Mouse (Mus musculus) MEL (cell line): ENCODE results near the gene Gm20388. TPM values are rescaled to one million over a fixed set of nuclear protein-coding genes. Genes with fewer than 3 reads are reported as not detected.

ENCODE experiments used
- DNase-seq: peaks from one replicate; pipeline ENCODE4 v3.0.0; 2011; ENCODE audit warnings: low read depth, low spot score
- H3K27ac ChIP-seq: 2 replicates; pipeline ENCODE4 v1.5.1; 2012; ENCODE audit warnings: low read depth, mild to moderate bottlenecking, control low read depth, low read length, moderate library complexity; ENCODE audit not compliant: control insufficient read depth
- H3K27me3 ChIP-seq, 2 experiments: fragments of 150-350 bp in 1 of 2; sonication (generic) in 1 of 2; 2 replicates each; pipeline ENCODE4 v1.6.1; 2012; ENCODE audit warnings: low read length in 2 of 2, mild to moderate bottlenecking in 2 of 2, improper control_type of control experiment in 1 of 2, moderate library complexity in 1 of 2; ENCODE audit not compliant: insufficient read depth in 2 of 2, control insufficient read depth in 1 of 2
- H3K36me3 ChIP-seq, 2 experiments: 2 replicates each; pipeline ENCODE4 v1.6.1; 2012 to 2014; ENCODE audit warnings: low read length in 2 of 2, improper control_type of control experiment in 1 of 2, inconsistent platforms in 1 of 2, mild to moderate bottlenecking in 1 of 2; ENCODE audit not compliant: insufficient read depth in 2 of 2, control insufficient read depth in 1 of 2
- H3K4me1 ChIP-seq, 2 experiments: fragments of 150-350 bp in 1 of 2; sonication (generic) in 1 of 2; 2 replicates each; pipeline ENCODE4 v1.6.1; 2012; ENCODE audit warnings: low read length in 2 of 2, improper control_type of control experiment in 1 of 2, mild to moderate bottlenecking in 1 of 2; ENCODE audit not compliant: insufficient read depth in 2 of 2, control insufficient read depth in 1 of 2
- H3K4me3 ChIP-seq, 2 experiments: fragments of 150-350 bp in 1 of 2; sonication (generic) in 1 of 2; 2 replicates each; pipeline ENCODE4 v1.5.1; 2012; ENCODE audit warnings: low read depth in 2 of 2, low read length in 2 of 2, mild to moderate bottlenecking in 2 of 2, moderate library complexity in 2 of 2, control low read depth in 1 of 2, improper control_type of control experiment in 1 of 2; ENCODE audit not compliant: control insufficient read depth in 1 of 2, insufficient read depth in 1 of 2
- H3K79me2 ChIP-seq: 2 replicates; pipeline ENCODE4 v1.6.1; 2012; ENCODE audit warnings: mild to moderate bottlenecking, low read length, moderate library complexity; ENCODE audit not compliant: control insufficient read depth, poor library complexity, insufficient read depth
- H3K9ac ChIP-seq: 2 replicates; pipeline ENCODE4 v1.6.1; 2012; ENCODE audit warnings: low read depth, mild to moderate bottlenecking, control low read depth, low read length, moderate library complexity; ENCODE audit not compliant: control insufficient read depth, poor library complexity, severe bottlenecking
- H3K9me3 ChIP-seq: fragments of 150-350 bp; sonication (generic); replicated peaks from 2 replicates; pipeline ENCODE4 v1.6.1; 2012; ENCODE audit warnings: mild to moderate bottlenecking, low read length, improper control_type of control experiment, moderate library complexity; ENCODE audit not compliant: insufficient read depth
- CHD1 ChIP-seq: IDR thresholded peaks from 2 replicates; pipeline ENCODE4 v1.6.1; 2012; ENCODE audit warnings: low read depth, mild to moderate bottlenecking, inconsistent platforms, low read length, improper control_type of control experiment
- CHD2 ChIP-seq: IDR thresholded peaks from 2 replicates; pipeline ENCODE4 v1.6.1; 2011; ENCODE audit warnings: low read length, improper control_type of control experiment
- CTCF ChIP-seq, 3 experiments: IDR thresholded peaks in 2 of 3; conservative IDR thresholded peaks in 1 of 3; 2 replicates each; pipeline ENCODE4 v1.5.1; 2011 to 2012; ENCODE audit warnings: low read length in 3 of 3, low read depth in 2 of 3, mild to moderate bottlenecking in 2 of 3, improper control_type of control experiment in 1 of 3, inconsistent platforms in 1 of 3, mixed read lengths in 1 of 3, moderate library complexity in 1 of 3; ENCODE audit not compliant: control insufficient read depth in 1 of 3, insufficient read depth in 1 of 3, poor library complexity in 1 of 3, severe bottlenecking in 1 of 3
- ELF1 ChIP-seq: IDR thresholded peaks from 2 replicates; pipeline ENCODE4 v1.6.1; 2014; ENCODE audit warnings: low read depth, mild to moderate bottlenecking, inconsistent platforms, low read length, improper control_type of control experiment, moderate library complexity
- EP300 ChIP-seq, 2 experiments: IDR thresholded peaks; 2 replicates each; pipeline ENCODE4 v1.6.1; 2011; ENCODE audit warnings: improper control_type of control experiment in 2 of 2, low read length in 2 of 2, low read depth in 1 of 2, mild to moderate bottlenecking in 1 of 2
- ETS1 ChIP-seq: IDR thresholded peaks from 2 replicates; pipeline ENCODE4 v1.6.1; 2012; ENCODE audit warnings: low read depth, mild to moderate bottlenecking, inconsistent platforms, low read length, improper control_type of control experiment, moderate library complexity
- GABPA ChIP-seq: IDR thresholded peaks from 2 replicates; pipeline ENCODE4 v1.6.1; 2012; ENCODE audit warnings: low read depth, mild to moderate bottlenecking, inconsistent platforms, low read length, improper control_type of control experiment, moderate library complexity
- GATA1 ChIP-seq: IDR thresholded peaks from 2 replicates; pipeline ENCODE4 v1.6.1; 2011; ENCODE audit warnings: low read depth, low read length, improper control_type of control experiment
- HCFC1 ChIP-seq: IDR thresholded peaks from 2 replicates; pipeline ENCODE4 v1.6.1; 2012; ENCODE audit warnings: low read depth, mild to moderate bottlenecking, inconsistent platforms, low read length, improper control_type of control experiment, moderate library complexity
- JUND ChIP-seq: IDR thresholded peaks from 2 replicates; pipeline ENCODE4 v1.6.1; 2011; ENCODE audit warnings: low read depth, mild to moderate bottlenecking, improper control_type of control experiment, low read length
- KAT2A ChIP-seq: conservative IDR thresholded peaks from 2 replicates; pipeline ENCODE4 v1.6.1; 2012; ENCODE audit warnings: low read depth, low read length, improper control_type of control experiment, inconsistent platforms
- MAFK ChIP-seq: IDR thresholded peaks from 2 replicates; pipeline ENCODE4 v1.6.1; 2011; ENCODE audit warnings: low read depth, mild to moderate bottlenecking, low read length, improper control_type of control experiment, borderline replicate concordance
- MAZ ChIP-seq: IDR thresholded peaks from 2 replicates; pipeline ENCODE4 v1.6.1; 2012; ENCODE audit warnings: low read depth, mild to moderate bottlenecking, inconsistent platforms, low read length, improper control_type of control experiment
- MEF2A ChIP-seq: IDR thresholded peaks from 2 replicates; pipeline ENCODE4 v1.6.1; 2014; ENCODE audit warnings: low read depth, mild to moderate bottlenecking, inconsistent platforms, low read length, improper control_type of control experiment; ENCODE audit not compliant: poor library complexity, insufficient replicate concordance, severe bottlenecking; ENCODE audit errors: extremely low read depth
- MXI1 ChIP-seq: IDR thresholded peaks from 2 replicates; pipeline ENCODE4 v1.6.1; 2011; ENCODE audit warnings: mild to moderate bottlenecking, low read depth, low read length, improper control_type of control experiment
- MYB ChIP-seq: IDR thresholded peaks from 2 replicates; pipeline ENCODE4 v1.6.1; 2011; ENCODE audit warnings: mild to moderate bottlenecking, low read depth, low read length, improper control_type of control experiment
- MYC ChIP-seq: IDR thresholded peaks from 2 replicates; pipeline ENCODE4 v1.6.1; 2011; ENCODE audit warnings: low read depth, mild to moderate bottlenecking, low read length, improper control_type of control experiment, moderate library complexity
- NRF1 ChIP-seq: IDR thresholded peaks from 2 replicates; pipeline ENCODE4 v1.6.1; 2014; ENCODE audit warnings: low read depth, mild to moderate bottlenecking, inconsistent platforms, low read length, improper control_type of control experiment, moderate library complexity; ENCODE audit not compliant: poor library complexity, insufficient read depth, severe bottlenecking
- POLR2A ChIP-seq, 2 experiments: IDR thresholded peaks; 2 replicates each; pipeline ENCODE4 v1.6.1; 2011 to 2012; ENCODE audit warnings: low read length in 2 of 2, mild to moderate bottlenecking in 2 of 2, control low read depth in 1 of 2, improper control_type of control experiment in 1 of 2, low read depth in 1 of 2, moderate library complexity in 1 of 2; ENCODE audit not compliant: control insufficient read depth in 1 of 2, insufficient read depth in 1 of 2, poor library complexity in 1 of 2
- POLR2AphosphoS2 ChIP-seq: IDR thresholded peaks from 2 replicates; pipeline ENCODE4 v1.6.1; 2011; ENCODE audit warnings: low read length, improper control_type of control experiment
- POLR2AphosphoS5 ChIP-seq: IDR thresholded peaks from 2 replicates; pipeline ENCODE4 v1.6.1; 2012; ENCODE audit warnings: low read depth, borderline replicate concordance, mild to moderate bottlenecking, inconsistent platforms, low read length, moderate library complexity, mixed read lengths
- RAD21 ChIP-seq: IDR thresholded peaks from 2 replicates; pipeline ENCODE4 v1.6.1; 2011; ENCODE audit warnings: mild to moderate bottlenecking, low read depth, low read length, improper control_type of control experiment
- SIN3A ChIP-seq: IDR thresholded peaks from 2 replicates; pipeline ENCODE4 v1.6.1; 2012; ENCODE audit warnings: low read length, improper control_type of control experiment, inconsistent platforms
- TAL1 ChIP-seq: IDR thresholded peaks from 2 replicates; pipeline ENCODE4 v1.6.1; 2012; ENCODE audit warnings: mild to moderate bottlenecking, inconsistent platforms, low read length, moderate library complexity, mixed read lengths
- TCF12 ChIP-seq: IDR thresholded peaks from 2 replicates; pipeline ENCODE4 v1.6.1; 2014; ENCODE audit warnings: low read depth, mild to moderate bottlenecking, inconsistent platforms, low read length, improper control_type of control experiment, moderate library complexity
- UBTF ChIP-seq: IDR thresholded peaks from 2 replicates; pipeline ENCODE4 v1.6.1; 2012; ENCODE audit warnings: low read depth, mild to moderate bottlenecking, inconsistent platforms, low read length, improper control_type of control experiment, moderate library complexity, borderline replicate concordance; ENCODE audit not compliant: insufficient read depth
- USF1 ChIP-seq: IDR thresholded peaks from 2 replicates; pipeline ENCODE4 v1.6.1; 2014; ENCODE audit warnings: low read depth, mild to moderate bottlenecking, inconsistent platforms, low read length, improper control_type of control experiment, moderate library complexity
- USF2 ChIP-seq, 2 experiments: IDR thresholded peaks; 2 replicates each; pipeline ENCODE4 v1.6.1; 2011 to 2012; ENCODE audit warnings: improper control_type of control experiment in 2 of 2, low read length in 2 of 2, borderline replicate concordance in 1 of 2, inconsistent platforms in 1 of 2, low read depth in 1 of 2, mild to moderate bottlenecking in 1 of 2; ENCODE audit not compliant: insufficient read depth in 1 of 2
- ZKSCAN1 ChIP-seq: IDR thresholded peaks from 2 replicates; pipeline ENCODE4 v1.6.1; 2012; ENCODE audit warnings: low read depth, mild to moderate bottlenecking, inconsistent platforms, low read length, improper control_type of control experiment, moderate library complexity
- polyA plus RNA-seq, 2 experiments: library from polyadenylated mRNA; stranded (reverse) in 1 of 2; unstranded in 1 of 2; fragments of >175 nt in 1 of 2; fragments of >200 nt in 1 of 2; gene quantifications; 2 replicates each; pipeline versions ENCODE4 v1.2.1 to v1.2.4; 2012; ENCODE audit warnings: low replicate concordance in 2 of 2, low read depth in 1 of 2; ENCODE audit not compliant: insufficient read length in 2 of 2, insufficient read depth in 1 of 2, missing spikeins in 1 of 2
- total RNA-seq: library from RNA; depleted of rRNA; stranded (reverse); fragments of 300-350 nt; gene quantifications from 2 replicates; pipeline ENCODE4 v1.2.3, GENCODE M21; 2012

The Gm20388 gene
- total and polyA plus RNA-seq, 3 experiments, result 11.1 to 17.8 TPM; not detected in 1

- H3K27ac ChIP-seq, result no peak overlapping the region
- no peaks in the 10 kb centered on the region for H3K79me2 ChIP-seq
Observed at GRCm38 (mm10) chr8:120000461-120000860, 89.8 kb downstream of the Gm20388 start.

GRCm38 (mm10) chr8:120001712-120002111, 91.1 kb downstream of the Gm20388 start:
- Histone ChIP-seq H3K4me1 (no peaks in the 10 kb centered on the region), H3K4me3 (no peak overlapping the region), H3K27me3 (peaks cover 0 to 6% of the 10 kb centered on the region in 2 experiments; a peak in 3 of 4 replicates), H3K27ac (no peak overlapping the region), H3K9me3 (no peaks in the 10 kb centered on the region), H3K79me2 (no peaks in the 10 kb centered on the region), H3K36me3 (no peaks in the 10 kb centered on the region), H3K9ac (no peak overlapping the region)
- TF ChIP-seq TAL1, result no peak
- TF ChIP-seq KAT2A, result no peak
- no peak for TF ChIP-seq MEF2A
- TF ChIP-seq CHD2, result no peak
- TF ChIP-seq USF2 (IDR thresholded peaks at IDR 0.05; ENCODE audit: borderline replicate concordance in 1 of 2, insufficient read depth in 1 of 2, low read depth in 1 of 2, low read length in 2 of 2), result no peak
- no peak for TF ChIP-seq NRF1
- TF ChIP-seq CHD1, result no peak
- no peak for TF ChIP-seq GABPA
- TF ChIP-seq MXI1, result no peak
- no peak for TF ChIP-seq ETS1
- no peak for TF ChIP-seq EP300 (IDR thresholded peaks at IDR 0.05; ENCODE audit: low read depth in 1 of 2, low read length in 2 of 2)
- no peak for TF ChIP-seq MAFK
- TF ChIP-seq ZKSCAN1, result no peak
- no peak for TF ChIP-seq MYB
- TF ChIP-seq TCF12, result no peak
- TF ChIP-seq RAD21, result no peak
- TF ChIP-seq MYC, result no peak
- no peak for TF ChIP-seq MAZ
- DNase-seq, result no peak

More at GRCm38 (mm10) chr8:120000461-120000860, 89.8 kb downstream of the Gm20388 start:
- DNase-seq, result no peak
- Histone ChIP-seq H3K9me3 (no peaks in the 10 kb centered on the region), H3K36me3 (no peaks in the 10 kb centered on the region), H3K4me3 (no peak overlapping the region), H3K27me3 (peaks cover 0 to 6% of the 10 kb centered on the region in 2 experiments; a peak in 3 of 4 replicates), H3K9ac (no peak overlapping the region), H3K4me1 (no peaks in the 10 kb centered on the region)
- no peak for TF ChIP-seq NRF1
- no peak for TF ChIP-seq JUND
- no peak for TF ChIP-seq ZKSCAN1
- no peak for TF ChIP-seq MYC
- no peak for TF ChIP-seq POLR2AphosphoS5
- TF ChIP-seq POLR2AphosphoS2, result no peak
- no peak for TF ChIP-seq UBTF
- no peak for TF ChIP-seq MYB
- TF ChIP-seq POLR2A (IDR thresholded peaks at IDR 0.05; ENCODE audit: control insufficient read depth in 1 of 2, insufficient read depth in 1 of 2, low read depth in 1 of 2, low read length in 2 of 2, poor library complexity in 1 of 2), result no peak
- TF ChIP-seq HCFC1, result no peak
- TF ChIP-seq GATA1, result no peak
- TF ChIP-seq ELF1, result no peak
- no peak for TF ChIP-seq ETS1
- TF ChIP-seq CTCF (IDR thresholded peaks at IDR 0.05 in 2 of 3, conservative IDR thresholded peaks at IDR 0.05 in 1 of 3; ENCODE audit: control insufficient read depth in 1 of 3, insufficient read depth in 1 of 3, low read depth in 2 of 3, low read length in 3 of 3, poor library complexity in 1 of 3, severe bottlenecking in 1 of 3), result no peak
- TF ChIP-seq USF1, result no peak
- TF ChIP-seq MAFK, result no peak
- no peak for TF ChIP-seq SIN3A
